In genomic region chr6:52103661-52104060, GRCm38 (mm10) we compare ENCODE assay signal across 24 mouse cellular contexts. TPM values are rescaled to one million over a fixed set of nuclear protein-coding genes. Genes with fewer than 3 reads are reported as not detected.
A peak's percentile ranks its signal among the peaks of the same experiment; 100 is the strongest.
DNase-seq lines count a peak whose midpoint lies in the region; ATAC-seq and TF ChIP-seq lines count a peak whose summit lies in the region.
"Had no signal": no experiment of that assay in that cellular context is flagged by ENCODE, and none has a peak within 500 bp of the region (broad histone marks: within the 10 kb centered on the region; RNA-seq: fewer than 3 reads in every experiment).

No protein-coding gene starts in this region.

- ATAC-seq in CD4-positive, CD25-positive, alpha-beta regulatory T cell, adult 4 months: no peak

- H3K36me3 ChIP-seq in E14TG2a.4 (ENCODE audit: insufficient read depth, low read length): peaks cover 21% of the 10 kb centered on the region
- H3K36me3 ChIP-seq: embryonic facial prominence, embryonic 12.5 days; forebrain, embryonic 12.5 days; heart, embryonic 10.5 days; hindbrain, embryonic 15.5 days; limb, embryonic 10.5 days had no signal

- peaks cover 56% of the 10 kb centered on the region for H3K4me1 ChIP-seq in E14TG2a.4 (replicated peaks; ENCODE audit: low read depth, low read length)
- H3K4me1 ChIP-seq: forebrain, embryonic 12.5 days; heart, embryonic 10.5 days had no signal

- DNase-seq in ZHBTc4 (ENCODE audit: low read depth, low spot score): peak; percentile 39
- DNase-seq in kidney, adult 9 months: peak; percentile 90
- DNase-seq in kidney, postnatal 14 days: peak; percentile 69
- no peak for DNase-seq in cerebellum, adult 9-10 months
- no peak for DNase-seq in layer of hippocampus, postnatal 10 days (ENCODE audit: low spot score in 2 of 2)
- DNase-seq in left cerebral cortex, adult 9 months (ENCODE audit: low spot score in 2 of 2): no peak
- DNase-seq: adrenal gland, postnatal 25 days; cerebellum, postnatal 10 days; layer of hippocampus, adult 9-11 months; liver; lung, postnatal 4 days; midbrain, embryonic 14.5 days had no signal

- H3K4me3 ChIP-seq in E14TG2a.4 (replicated peaks; ENCODE audit: low read length): peak overlapping the region; percentile 78
- H3K4me3 ChIP-seq: embryonic facial prominence, embryonic 12.5 days; erythroblast, embryonic 14.5 days; forebrain, embryonic 12.5 days; heart, embryonic 10.5 days; hindbrain, embryonic 15.5 days; limb, embryonic 10.5 days had no signal

- no peaks in the 10 kb centered on the region for H3K9me3 ChIP-seq in E14TG2a.4 (ENCODE audit: low read length)
- H3K9me3 ChIP-seq: embryonic facial prominence, embryonic 12.5 days; forebrain, embryonic 12.5 days; heart, embryonic 10.5 days; hindbrain, embryonic 15.5 days; limb, embryonic 10.5 days had no signal

- no peaks in the 10 kb centered on the region for H3K27me3 ChIP-seq in E14TG2a.4 (ENCODE audit: insufficient read depth, low read length)
- H3K27me3 ChIP-seq: embryonic facial prominence, embryonic 12.5 days; forebrain, embryonic 12.5 days; hindbrain, embryonic 15.5 days had no signal

- TF ChIP-seq CTCF in E14TG2a.4 (conservative IDR thresholded peaks at IDR 0.05; ENCODE audit: low read length): no peak

RNA-seq across cellular contexts. Expression of gene Hoxa1, which starts 54.5 kb away (rescaled TPM):
- not detected for polyA plus RNA-seq in CD4-positive, CD25-positive, alpha-beta regulatory T cell, adult 4 months (2017; shearing (Covaris generic))
- total RNA-seq in layer of hippocampus, postnatal 10 days (2021): not detected
- total RNA-seq: hematopoietic stem cell, adult 5-6 weeks; left cerebral cortex, adult 8-10 months; megakaryocyte-erythroid progenitor cell, adult 5-6 weeks had no signal
- polyA plus RNA-seq: cortical plate, adult 2 months; erythroblast, embryonic 14.5 days had no signal

Comparison
In these comparisons a context has a peak if more than half of its experiments do, and no peak if none do; other contexts are left out.
1. DNase-seq: peak in ZHBTc4 (single experiment), kidney, adult 9 months (single experiment) and kidney, postnatal 14 days (single experiment); none in cerebellum, adult 9-10 months (single experiment), layer of hippocampus, postnatal 10 days (0 of 2) and left cerebral cortex, adult 9 months (0 of 2).